Mouse (Mus musculus): Measurements from ENCODE around the gene Snorc. TPM values are rescaled to one million over a fixed set of nuclear protein-coding genes. Genes with fewer than 3 reads are reported as not detected.

The Snorc gene
- polyA plus RNA-seq (2012; rRNA removed) = not detected in 2 replicates

DNA sequence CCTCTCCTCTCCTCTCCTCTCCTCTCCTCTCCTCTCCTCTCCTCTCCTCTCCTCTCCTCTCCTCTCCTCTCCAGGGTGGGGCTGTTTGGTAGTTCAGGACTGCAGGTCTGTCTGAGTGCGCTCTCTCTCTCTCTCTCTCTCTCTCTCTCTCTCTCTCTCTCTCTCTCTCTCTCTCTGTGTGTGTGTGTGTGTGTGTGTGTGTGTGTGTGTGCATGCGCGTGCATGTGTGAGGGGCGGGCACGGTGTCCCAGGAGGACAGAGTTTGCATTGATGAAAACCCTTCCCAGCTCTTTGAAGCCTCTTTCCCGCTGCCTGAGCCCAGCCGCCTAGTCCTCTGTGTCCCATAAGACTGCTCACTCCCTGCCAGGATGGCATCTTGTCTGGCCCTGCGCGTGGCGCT lies at the start of gene Snorc:
Gene Snorc (plus strand): TSS at position 301 of the 400 bp plus-strand sequence.

GRCm38 (mm10) chr1:87509561-87510165 lies 39.6 kb downstream of the Snorc start, which contains the start of gene Neu2:
Gene Neu2 (plus strand): TSS chr1:87509889.

Other genes starting within 250 kb of the Snorc start
- gene Efhd1, start 205.9 kb upstream of the Snorc start, polyA plus RNA-seq (2012; rRNA removed) = 2.9 and 3.3 TPM in 2 replicates
- gene Gigyf2, start 143.3 kb upstream of the Snorc start, polyA plus RNA-seq (2012; rRNA removed) = 24.0 and 24.7 TPM in 2 replicates
- not detected in 2 replicates for gene Kcnj13, start 75.5 kb upstream of the Snorc start, polyA plus RNA-seq (2012; rRNA removed)
- gene Neu2, start 39.6 kb downstream of the Snorc start, polyA plus RNA-seq (2012; rRNA removed) = 1.5 and 2.9 TPM in 2 replicates
- gene Ngef, start 103.6 kb downstream of the Snorc start, polyA plus RNA-seq (2012; rRNA removed) = 15.9 and 25.6 TPM in 2 replicates
- gene Inpp5d, start 150.0 kb downstream of the Snorc start, polyA plus RNA-seq (2012; rRNA removed) = 20.4 and 21.3 TPM in 2 replicates

Measured in colon, adult 2 months (tissue).